Mouse (Mus musculus) heart, adult 9 months (tissue): ENCODE measurements around the gene Zfp507.

Experiments used
- DNase-seq, 2 experiments: peaks; one replicate each; pipeline ENCODE4 v3.0.0; 2022; ENCODE audit warnings: low spot score in 2 of 2

The Zfp507 gene

GRCm38 (mm10) chr7:35738871-35739270, 63.9 kb downstream of the Zfp507 start:
- no peak for DNase-seq

GRCm38 (mm10) chr7:35733313-35734050, 69.3 kb downstream of the Zfp507 start:
- DNase-seq, result no peak

GRCm38 (mm10) chr7:35732585-35733059, 70.2 kb downstream of the Zfp507 start:
- DNase-seq, result no peak

GRCm38 (mm10) chr7:35729621-35730031, 73.2 kb downstream of the Zfp507 start:
- DNase-seq, result peak; percentile 7 to 27

- DNase-seq, result no peak
Observed at GRCm38 (mm10) chr7:35728376-35728775, 74.4 kb downstream of the Zfp507 start.

GRCm38 (mm10) chr7:35723035-35723434, 79.8 kb downstream of the Zfp507 start:
- DNase-seq, result no peak
